Mouse (Mus musculus): ENCODE results near the gene Zfp704. TPM values are rescaled to one million over a fixed set of nuclear protein-coding genes. Genes with fewer than 3 reads are reported as not detected.
A peak's percentile ranks its signal among the peaks of the same experiment; 100 is the strongest.

Gene Zfp704
- polyA plus RNA-seq, 1 experiment from 2014 or later: 12.0 TPM

- H3K4me3 ChIP-seq (replicated peaks): peak overlapping the region; percentile 58
- WGBS: 86% methylated on average over 2 of the region's 2 CpGs
- H3K27ac ChIP-seq (replicated peaks): peak overlapping the region; percentile 96
These were observed 541 bp upstream of the Zfp704 start for GRCm38 (mm10) chr3:9610426-9610825.

GRCm38 (mm10) chr3:9608906-9609580 lies 842 bp downstream of the Zfp704 start:
- H3K27me3 ChIP-seq (replicated peaks): no peaks in the 10 kb centered on the region
- H3K9me3 ChIP-seq (replicated peaks): no peaks in the 10 kb centered on the region
- WGBS: under 1% methylated on average over 78 of the region's 94 CpGs
- peak; percentile 46 for ATAC-seq (ENCODE audit: low FRiP score)
- H3K36me3 ChIP-seq: no peaks in the 10 kb centered on the region
- H3K4me3 ChIP-seq (replicated peaks): peak overlapping the region; percentile 58
- H3K4me1 ChIP-seq: peaks cover 28% of the 10 kb centered on the region
- peak overlapping the region; percentile 95 for H3K9ac ChIP-seq (replicated peaks)
- H3K4me2 ChIP-seq: peak overlapping the region; percentile 64
- H3K27ac ChIP-seq (replicated peaks): peak overlapping the region; percentile 96

More at GRCm38 (mm10) chr3:9610426-9610825, 541 bp upstream of the Zfp704 start:
- H3K4me2 ChIP-seq: peak overlapping the region; percentile 64
- no peak; the same call in 1 of the 2 replicates for ATAC-seq (ENCODE audit: low FRiP score)
- H3K4me1 ChIP-seq: peaks cover 28% of the 10 kb centered on the region
- no peaks in the 10 kb centered on the region for H3K9me3 ChIP-seq (replicated peaks)
- H3K9ac ChIP-seq (replicated peaks): no peak overlapping the region
- H3K27me3 ChIP-seq (replicated peaks): no peaks in the 10 kb centered on the region
- H3K36me3 ChIP-seq: no peaks in the 10 kb centered on the region

GRCm38 (mm10) chr3:9608441-9608905 lies 1.4 kb downstream of the Zfp704 start:
- H3K27me3 ChIP-seq (replicated peaks): no peaks in the 10 kb centered on the region
- under 1% methylated on average over 16 of the region's 16 CpGs for WGBS
- peak overlapping the region; percentile 58 for H3K4me3 ChIP-seq (replicated peaks)
- H3K4me2 ChIP-seq: peak overlapping the region; percentile 64
- peak; percentile 37; the same call in 1 of the 2 replicates for ATAC-seq (ENCODE audit: low FRiP score)
- H3K9ac ChIP-seq (replicated peaks): peak overlapping the region; percentile 95
- peaks cover 28% of the 10 kb centered on the region for H3K4me1 ChIP-seq
- H3K27ac ChIP-seq (replicated peaks): peak overlapping the region; percentile 96
- no peaks in the 10 kb centered on the region for H3K9me3 ChIP-seq (replicated peaks)
- H3K36me3 ChIP-seq: no peaks in the 10 kb centered on the region

- Histone ChIP-seq H3K9me3 (replicated peaks) (no peaks in the 10 kb centered on the region), H3K4me3 (replicated peaks) (peak overlapping the region; percentile 58), H3K9ac (replicated peaks) (no peak overlapping the region), H3K4me2 (peak overlapping the region; percentile 64), H3K4me1 (peaks cover 31% of the 10 kb centered on the region), H3K27me3 (replicated peaks) (no peaks in the 10 kb centered on the region), H3K27ac (replicated peaks) (no peak overlapping the region), H3K36me3 (no peaks in the 10 kb centered on the region)
- ATAC-seq (ENCODE audit: low FRiP score): no peak
- WGBS: 33% methylated on average over 5 of the region's 5 CpGs
These were observed 2.2 kb downstream of the Zfp704 start for GRCm38 (mm10) chr3:9607686-9608085.

DNA sequence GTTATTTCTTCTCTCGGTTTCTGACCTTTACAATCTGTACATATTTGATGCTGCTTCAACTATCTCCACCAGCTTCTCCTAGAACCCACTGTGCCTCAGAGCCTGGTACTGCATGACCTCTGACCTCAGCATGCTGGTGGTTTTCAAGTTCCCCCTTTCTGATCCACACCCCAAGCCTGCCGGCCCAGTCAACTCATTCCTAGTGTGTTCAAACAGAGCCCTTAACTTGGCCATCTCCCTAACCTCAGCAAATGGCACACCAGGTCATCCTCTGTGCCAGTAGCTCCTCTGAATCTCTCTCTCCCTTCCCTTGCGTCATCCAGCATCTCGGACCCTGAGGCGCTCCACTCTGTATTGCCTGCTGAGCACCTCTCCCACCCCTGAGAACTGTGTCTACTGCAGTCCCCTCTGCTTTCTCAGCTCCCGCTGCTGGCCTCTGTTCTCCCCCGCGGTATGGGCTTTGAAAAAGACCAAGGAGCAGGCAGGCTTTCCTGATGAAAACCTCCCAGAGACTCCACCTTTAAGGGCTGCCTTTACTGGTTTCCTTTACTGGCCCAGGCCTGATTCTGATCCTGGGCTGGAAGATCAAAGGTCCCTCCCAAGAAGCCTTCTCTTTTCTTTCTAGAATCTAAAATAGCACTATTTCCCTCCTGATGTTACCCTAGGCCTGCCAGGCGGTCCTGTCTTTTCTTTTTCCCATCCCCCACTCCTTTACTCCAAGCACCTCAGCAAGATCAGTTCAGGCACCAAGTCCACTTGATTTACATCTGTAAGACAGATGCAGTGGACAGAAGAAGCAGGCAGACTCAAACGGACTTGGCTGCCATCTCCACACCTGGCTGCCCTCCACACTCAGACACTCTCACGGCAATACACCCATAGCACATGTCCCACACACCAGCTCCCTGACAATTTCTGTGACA lies 3.8 kb downstream of the Zfp704 start:
- Histone ChIP-seq H3K4me3 (replicated peaks) (no peak overlapping the region), H3K27ac (replicated peaks) (no peak overlapping the region), H3K36me3 (no peaks in the 10 kb centered on the region), H3K4me1 (peaks cover 31% of the 10 kb centered on the region), H3K27me3 (replicated peaks) (no peaks in the 10 kb centered on the region), H3K9me3 (replicated peaks) (no peaks in the 10 kb centered on the region), H3K4me2 (peak overlapping the region; percentile 26), H3K9ac (replicated peaks) (no peak overlapping the region)
- 29% methylated on average over 11 of the region's 11 CpGs for WGBS
- no peak for ATAC-seq (ENCODE audit: low FRiP score)

GRCm38 (mm10) chr3:9604941-9605340 lies 4.9 kb downstream of the Zfp704 start:
- Histone ChIP-seq H3K4me1 (peaks cover 30% of the 10 kb centered on the region), H3K27ac (replicated peaks) (no peak overlapping the region), H3K4me2 (no peak overlapping the region), H3K9ac (replicated peaks) (no peak overlapping the region), H3K4me3 (replicated peaks) (no peak overlapping the region), H3K9me3 (replicated peaks) (no peaks in the 10 kb centered on the region), H3K27me3 (replicated peaks) (no peaks in the 10 kb centered on the region), H3K36me3 (no peaks in the 10 kb centered on the region)
- WGBS: 91% methylated on average over 7 of the region's 7 CpGs
- ATAC-seq (ENCODE audit: low FRiP score): no peak

DNA sequence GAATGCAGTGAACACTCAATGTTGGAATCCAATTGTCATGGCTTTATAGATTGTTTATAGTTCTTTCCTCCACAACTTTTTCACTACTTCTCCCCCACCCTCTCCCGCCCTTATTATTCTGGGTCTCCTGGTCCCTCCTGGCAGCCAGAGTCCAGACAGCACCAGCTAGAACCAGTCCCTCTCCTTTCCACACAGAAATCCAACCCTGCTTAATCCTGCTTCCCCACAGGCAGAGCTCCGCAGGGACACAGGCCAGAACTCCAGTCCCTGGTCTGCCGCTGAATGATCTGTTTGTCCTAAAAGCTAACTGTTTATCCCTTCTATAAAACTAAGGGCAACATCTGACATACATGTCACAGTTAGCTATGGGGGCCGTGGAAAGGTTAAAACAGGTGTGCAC lies 6.0 kb downstream of the Zfp704 start:
- Histone ChIP-seq H3K4me3 (replicated peaks) (no peak overlapping the region), H3K9me3 (replicated peaks) (no peaks in the 10 kb centered on the region), H3K36me3 (no peaks in the 10 kb centered on the region), H3K4me2 (no peak overlapping the region), H3K4me1 (peaks cover 30% of the 10 kb centered on the region), H3K27me3 (replicated peaks) (no peaks in the 10 kb centered on the region), H3K9ac (replicated peaks) (no peak overlapping the region), H3K27ac (replicated peaks) (no peak overlapping the region)
- ATAC-seq (ENCODE audit: low FRiP score): no peak
- WGBS: 92% methylated on average over 4 of the region's 4 CpGs

- no peaks in the 10 kb centered on the region for H3K36me3 ChIP-seq
- WGBS: 85% methylated on average over 6 of the region's 6 CpGs
- H3K4me3 ChIP-seq (replicated peaks): no peak overlapping the region
- peaks cover 7% of the 10 kb centered on the region; the same call in 1 of the 2 replicates for H3K4me1 ChIP-seq
- no peak overlapping the region for H3K9ac ChIP-seq (replicated peaks)
- ATAC-seq (ENCODE audit: low FRiP score): no peak
- no peak overlapping the region for H3K27ac ChIP-seq (replicated peaks)
- no peak overlapping the region for H3K4me2 ChIP-seq
- no peaks in the 10 kb centered on the region for H3K9me3 ChIP-seq (replicated peaks)
- no peaks in the 10 kb centered on the region for H3K27me3 ChIP-seq (replicated peaks)
These were observed 9.3 kb downstream of the Zfp704 start for GRCm38 (mm10) chr3:9600577-9600976.

DNA sequence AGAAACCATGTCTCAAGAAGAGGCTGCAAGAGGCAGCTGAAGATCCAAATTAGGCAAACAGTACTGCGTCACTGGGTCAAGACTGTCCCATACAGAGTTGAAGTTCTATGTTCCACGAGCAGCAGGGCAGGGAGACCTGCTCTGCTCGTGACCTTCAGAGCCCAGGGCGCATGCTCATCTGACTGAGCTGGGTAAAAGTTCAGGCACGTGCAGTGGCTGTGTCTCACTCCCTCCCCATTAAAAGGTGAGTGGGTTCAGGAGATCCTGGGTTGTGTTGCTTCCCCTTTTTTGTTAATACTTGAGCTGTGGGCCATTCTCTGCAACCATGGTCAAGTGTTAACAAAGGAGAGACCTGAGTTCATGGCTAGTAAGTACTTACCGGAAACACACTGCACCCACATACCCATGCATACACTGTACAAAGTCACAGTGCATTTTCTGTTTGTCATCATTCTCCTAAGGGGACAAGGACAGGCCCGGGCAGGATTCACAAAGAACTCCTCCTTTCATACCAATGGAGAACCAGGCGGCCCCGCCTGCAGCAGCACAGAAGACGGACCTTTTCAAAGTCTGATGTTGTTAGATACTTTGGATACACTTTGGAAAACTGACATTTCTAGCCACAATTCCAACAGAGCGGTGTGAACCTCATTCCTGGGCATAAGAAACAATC lies 10.0 kb downstream of the Zfp704 start:
- Histone ChIP-seq H3K27me3 (replicated peaks) (no peaks in the 10 kb centered on the region), H3K4me1 (peaks cover 7% of the 10 kb centered on the region; the same call in 1 of the 2 replicates), H3K27ac (replicated peaks) (no peak overlapping the region), H3K4me2 (no peak overlapping the region), H3K9me3 (replicated peaks) (no peaks in the 10 kb centered on the region), H3K9ac (replicated peaks) (no peak overlapping the region), H3K4me3 (replicated peaks) (no peak overlapping the region), H3K36me3 (no peaks in the 10 kb centered on the region)
- 87% methylated on average over 11 of the region's 11 CpGs for WGBS
- ATAC-seq (ENCODE audit: low FRiP score): no peak

DNA sequence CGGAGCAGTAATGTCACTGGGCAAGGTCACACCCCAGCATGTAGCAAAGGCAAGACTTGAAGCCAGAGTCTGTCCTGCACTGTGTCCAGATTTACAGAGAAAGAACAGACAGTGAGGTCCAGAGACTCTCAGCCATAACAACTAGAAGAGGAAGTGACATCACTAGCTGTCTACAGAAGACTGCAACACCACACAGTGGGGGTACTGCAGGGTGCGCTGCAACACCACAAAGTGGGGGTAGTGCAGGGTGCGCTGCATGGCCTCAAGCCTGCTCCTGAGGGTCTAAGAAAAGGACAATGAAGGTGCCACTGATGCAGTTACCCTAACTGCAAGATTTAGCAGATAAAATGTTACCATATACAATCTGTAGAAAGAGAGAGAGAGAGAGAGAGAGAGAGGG lies 11.8 kb downstream of the Zfp704 start:
- Histone ChIP-seq H3K4me1 (peaks cover 7% of the 10 kb centered on the region; the same call in 1 of the 2 replicates), H3K36me3 (no peaks in the 10 kb centered on the region), H3K9me3 (replicated peaks) (no peaks in the 10 kb centered on the region), H3K4me3 (replicated peaks) (no peak overlapping the region), H3K9ac (replicated peaks) (no peak overlapping the region), H3K27ac (replicated peaks) (no peak overlapping the region), H3K4me2 (no peak overlapping the region), H3K27me3 (replicated peaks) (no peaks in the 10 kb centered on the region)
- ATAC-seq (ENCODE audit: low FRiP score): no peak
- WGBS: 97% methylated on average over 3 of the region's 3 CpGs

- H3K27me3 ChIP-seq (replicated peaks): no peaks in the 10 kb centered on the region
- WGBS: 83% methylated on average over 7 of the region's 7 CpGs
These were observed 15.4 kb downstream of the Zfp704 start for GRCm38 (mm10) chr3:9594457-9594856.

More at GRCm38 (mm10) chr3:9594457-9594856, 15.4 kb downstream of the Zfp704 start:
- Histone ChIP-seq H3K4me2 (no peak overlapping the region), H3K36me3 (no peaks in the 10 kb centered on the region), H3K4me1 (no peaks in the 10 kb centered on the region), H3K27ac (replicated peaks) (no peak overlapping the region), H3K9me3 (replicated peaks) (no peaks in the 10 kb centered on the region), H3K9ac (replicated peaks) (no peak overlapping the region), H3K4me3 (replicated peaks) (no peak overlapping the region)
- no peak for ATAC-seq (ENCODE audit: low FRiP score)
